Mouse (Mus musculus) MEL (cell line): ENCODE data around the gene Col2a1. TPM values are rescaled to one million over a fixed set of nuclear protein-coding genes. Genes with fewer than 3 reads are reported as not detected.

Experiments used
- DNase-seq: peaks from one replicate; pipeline ENCODE4 v3.0.0; 2011; ENCODE audit warnings: low read depth, low spot score
- H3K27ac ChIP-seq: 2 replicates; pipeline ENCODE4 v1.5.1; 2012; ENCODE audit warnings: low read depth, mild to moderate bottlenecking, control low read depth, low read length, moderate library complexity; ENCODE audit not compliant: control insufficient read depth
- H3K27me3 ChIP-seq, 2 experiments: fragments of 150-350 bp in 1 of 2; sonication (generic) in 1 of 2; 2 replicates each; pipeline ENCODE4 v1.6.1; 2012; ENCODE audit warnings: low read length in 2 of 2, mild to moderate bottlenecking in 2 of 2, improper control_type of control experiment in 1 of 2, moderate library complexity in 1 of 2; ENCODE audit not compliant: insufficient read depth in 2 of 2, control insufficient read depth in 1 of 2
- H3K36me3 ChIP-seq, 2 experiments: 2 replicates each; pipeline ENCODE4 v1.6.1; 2012 to 2014; ENCODE audit warnings: low read length in 2 of 2, improper control_type of control experiment in 1 of 2, inconsistent platforms in 1 of 2, mild to moderate bottlenecking in 1 of 2; ENCODE audit not compliant: insufficient read depth in 2 of 2, control insufficient read depth in 1 of 2
- H3K4me1 ChIP-seq, 2 experiments: fragments of 150-350 bp in 1 of 2; sonication (generic) in 1 of 2; 2 replicates each; pipeline ENCODE4 v1.6.1; 2012; ENCODE audit warnings: low read length in 2 of 2, improper control_type of control experiment in 1 of 2, mild to moderate bottlenecking in 1 of 2; ENCODE audit not compliant: insufficient read depth in 2 of 2, control insufficient read depth in 1 of 2
- H3K4me3 ChIP-seq, 2 experiments: fragments of 150-350 bp in 1 of 2; sonication (generic) in 1 of 2; 2 replicates each; pipeline ENCODE4 v1.5.1; 2012; ENCODE audit warnings: low read depth in 2 of 2, low read length in 2 of 2, mild to moderate bottlenecking in 2 of 2, moderate library complexity in 2 of 2, control low read depth in 1 of 2, improper control_type of control experiment in 1 of 2; ENCODE audit not compliant: control insufficient read depth in 1 of 2, insufficient read depth in 1 of 2
- H3K79me2 ChIP-seq: 2 replicates; pipeline ENCODE4 v1.6.1; 2012; ENCODE audit warnings: mild to moderate bottlenecking, low read length, moderate library complexity; ENCODE audit not compliant: control insufficient read depth, poor library complexity, insufficient read depth
- H3K9ac ChIP-seq: 2 replicates; pipeline ENCODE4 v1.6.1; 2012; ENCODE audit warnings: low read depth, mild to moderate bottlenecking, control low read depth, low read length, moderate library complexity; ENCODE audit not compliant: control insufficient read depth, poor library complexity, severe bottlenecking
- H3K9me3 ChIP-seq: fragments of 150-350 bp; sonication (generic); replicated peaks from 2 replicates; pipeline ENCODE4 v1.6.1; 2012; ENCODE audit warnings: mild to moderate bottlenecking, low read length, improper control_type of control experiment, moderate library complexity; ENCODE audit not compliant: insufficient read depth
- CHD2 ChIP-seq: IDR thresholded peaks from 2 replicates; pipeline ENCODE4 v1.6.1; 2011; ENCODE audit warnings: low read length, improper control_type of control experiment
- ELF1 ChIP-seq: IDR thresholded peaks from 2 replicates; pipeline ENCODE4 v1.6.1; 2014; ENCODE audit warnings: low read depth, mild to moderate bottlenecking, inconsistent platforms, low read length, improper control_type of control experiment, moderate library complexity
- GATA1 ChIP-seq: IDR thresholded peaks from 2 replicates; pipeline ENCODE4 v1.6.1; 2011; ENCODE audit warnings: low read depth, low read length, improper control_type of control experiment
- JUND ChIP-seq: IDR thresholded peaks from 2 replicates; pipeline ENCODE4 v1.6.1; 2011; ENCODE audit warnings: low read depth, mild to moderate bottlenecking, improper control_type of control experiment, low read length
- KAT2A ChIP-seq: conservative IDR thresholded peaks from 2 replicates; pipeline ENCODE4 v1.6.1; 2012; ENCODE audit warnings: low read depth, low read length, improper control_type of control experiment, inconsistent platforms
- MYB ChIP-seq: IDR thresholded peaks from 2 replicates; pipeline ENCODE4 v1.6.1; 2011; ENCODE audit warnings: mild to moderate bottlenecking, low read depth, low read length, improper control_type of control experiment
- NRF1 ChIP-seq: IDR thresholded peaks from 2 replicates; pipeline ENCODE4 v1.6.1; 2014; ENCODE audit warnings: low read depth, mild to moderate bottlenecking, inconsistent platforms, low read length, improper control_type of control experiment, moderate library complexity; ENCODE audit not compliant: poor library complexity, insufficient read depth, severe bottlenecking
- POLR2A ChIP-seq, 2 experiments: IDR thresholded peaks; 2 replicates each; pipeline ENCODE4 v1.6.1; 2011 to 2012; ENCODE audit warnings: low read length in 2 of 2, mild to moderate bottlenecking in 2 of 2, control low read depth in 1 of 2, improper control_type of control experiment in 1 of 2, low read depth in 1 of 2, moderate library complexity in 1 of 2; ENCODE audit not compliant: control insufficient read depth in 1 of 2, insufficient read depth in 1 of 2, poor library complexity in 1 of 2
- POLR2AphosphoS2 ChIP-seq: IDR thresholded peaks from 2 replicates; pipeline ENCODE4 v1.6.1; 2011; ENCODE audit warnings: low read length, improper control_type of control experiment
- POLR2AphosphoS5 ChIP-seq: IDR thresholded peaks from 2 replicates; pipeline ENCODE4 v1.6.1; 2012; ENCODE audit warnings: low read depth, borderline replicate concordance, mild to moderate bottlenecking, inconsistent platforms, low read length, moderate library complexity, mixed read lengths
- SIN3A ChIP-seq: IDR thresholded peaks from 2 replicates; pipeline ENCODE4 v1.6.1; 2012; ENCODE audit warnings: low read length, improper control_type of control experiment, inconsistent platforms
- SMC3 ChIP-seq: IDR thresholded peaks from 2 replicates; pipeline ENCODE4 v1.6.1; 2011; ENCODE audit warnings: low read depth, low read length, improper control_type of control experiment
- USF1 ChIP-seq: IDR thresholded peaks from 2 replicates; pipeline ENCODE4 v1.6.1; 2014; ENCODE audit warnings: low read depth, mild to moderate bottlenecking, inconsistent platforms, low read length, improper control_type of control experiment, moderate library complexity
- ZNF384 ChIP-seq: IDR thresholded peaks from 2 replicates; pipeline ENCODE4 v1.6.1; 2012; ENCODE audit warnings: low read depth, mild to moderate bottlenecking, inconsistent platforms, low read length, improper control_type of control experiment
- polyA plus RNA-seq, 2 experiments: library from polyadenylated mRNA; stranded (reverse) in 1 of 2; unstranded in 1 of 2; fragments of >175 nt in 1 of 2; fragments of >200 nt in 1 of 2; gene quantifications; 2 replicates each; pipeline versions ENCODE4 v1.2.1 to v1.2.4; 2012; ENCODE audit warnings: low replicate concordance in 2 of 2, low read depth in 1 of 2; ENCODE audit not compliant: insufficient read length in 2 of 2, insufficient read depth in 1 of 2, missing spikeins in 1 of 2
- total RNA-seq: library from RNA; depleted of rRNA; stranded (reverse); fragments of 300-350 nt; gene quantifications from 2 replicates; pipeline ENCODE4 v1.2.3, GENCODE M21; 2012

The Col2a1 gene
- total and polyA plus RNA-seq, 3 experiments: 0.04 TPM; not detected in 1

- no peak for TF ChIP-seq ELF1
- no peak for TF ChIP-seq POLR2AphosphoS2
- TF ChIP-seq NRF1: no peak
- peak; percentile 42; the same call in 1 of the 2 replicates for TF ChIP-seq USF1
- peak; percentile 74 for TF ChIP-seq SMC3
- TF ChIP-seq CHD2: no peak
- TF ChIP-seq ZNF384: peak; percentile 45; the same call in 1 of the 2 replicates
- 0 out of 2 replicates have a peak, but pooled peaks have one; percentile 17 for TF ChIP-seq MYB
- TF ChIP-seq POLR2A (IDR thresholded peaks at IDR 0.05; ENCODE audit: control insufficient read depth in 1 of 2, insufficient read depth in 1 of 2, low read depth in 1 of 2, low read length in 2 of 2, poor library complexity in 1 of 2): no peak
- TF ChIP-seq GATA1: peak; percentile 26; the same call in 1 of the 2 replicates
These were observed 41.0 kb downstream of the Col2a1 start (continued) for GRCm38 (mm10) chr15:97963329-97963988.

- no peak overlapping the region for H3K9ac ChIP-seq
- no peaks in the 10 kb centered on the region for H3K36me3 ChIP-seq
- H3K27ac ChIP-seq: no peak overlapping the region
- no peak overlapping the region for H3K4me3 ChIP-seq
- no peaks in the 10 kb centered on the region for H3K9me3 ChIP-seq
- no peak for DNase-seq
- H3K4me1 ChIP-seq: no peaks in the 10 kb centered on the region; a peak in 1 of 4 replicates
- TF ChIP-seq POLR2AphosphoS5 (no peak), JUND (no peak)
- no peaks in the 10 kb centered on the region for H3K27me3 ChIP-seq
- H3K79me2 ChIP-seq: no peaks in the 10 kb centered on the region
These were observed 48.1 kb downstream of the Col2a1 start for GRCm38 (mm10) chr15:97956416-97956815.

GRCm38 (mm10) chr15:97955742-97956141 lies 48.8 kb downstream of the Col2a1 start:
- peak overlapping the region; percentile 55 for H3K9ac ChIP-seq
- TF ChIP-seq ELF1: peak; percentile 77; the same call in 1 of the 2 replicates
- no peak for TF ChIP-seq MYB
- TF ChIP-seq NRF1: peak; percentile 75
- no peak for TF ChIP-seq CHD2
- TF ChIP-seq KAT2A: no peak
- no peak for TF ChIP-seq SIN3A
- TF ChIP-seq, all 39 proteins: peak for 2
- peak overlapping the region in 1 of 2 experiments; percentile 37; a peak in 1 of 4 replicates for H3K4me3 ChIP-seq

More at GRCm38 (mm10) chr15:97955742-97956141, 48.8 kb downstream of the Col2a1 start:
- Histone ChIP-seq H3K27me3 (no peaks in the 10 kb centered on the region), H3K9me3 (no peaks in the 10 kb centered on the region), H3K79me2 (no peaks in the 10 kb centered on the region), H3K36me3 (no peaks in the 10 kb centered on the region), H3K27ac (0 out of 2 replicates have a peak overlapping the region, but pooled peaks have one; percentile 49), H3K4me1 (no peaks in the 10 kb centered on the region; a peak in 1 of 4 replicates)
- DNase-seq: peak; percentile 55
